Mouse (Mus musculus) myocyte (in vitro differentiated cells): ENCODE results near the gene Gimap9. TPM values are rescaled to one million over a fixed set of nuclear protein-coding genes. Genes with fewer than 3 reads are reported as not detected.

Source experiments
- H3K27me3 ChIP-seq: one replicate; pipeline ENCODE4 v1.6.1; 2011; ENCODE audit not compliant: control insufficient read depth, insufficient read depth, insufficient read length
- H3K36me3 ChIP-seq: one replicate; pipeline ENCODE4 v1.6.1; 2011; ENCODE audit not compliant: control insufficient read depth, insufficient read depth
- H3K4me2 ChIP-seq: one replicate; pipeline ENCODE4 v1.6.1; 2011; ENCODE audit warnings: low read depth, control low read depth
- H3K4me3 ChIP-seq: one replicate; pipeline ENCODE4 v1.5.1; 2011; ENCODE audit warnings: mild to moderate bottlenecking, control low read depth, moderate library complexity
- H3K79me2 ChIP-seq: one replicate; pipeline ENCODE4 v1.6.1; 2011; ENCODE audit not compliant: control insufficient read depth, insufficient read depth
- H3ac ChIP-seq: one replicate; pipeline ENCODE4 v1.6.1; 2011; ENCODE audit not compliant: control insufficient read depth, insufficient read length
- CEBPB ChIP-seq: IDR thresholded peaks from 2 replicates; pipeline ENCODE4 v1.6.1; 2011; ENCODE audit warnings: mild to moderate bottlenecking, moderate library complexity; ENCODE audit not compliant: poor library complexity, insufficient read depth, severe bottlenecking
- E2F4 ChIP-seq: IDR thresholded peaks from one replicate; pipeline ENCODE4 v1.6.1; 2011; ENCODE audit warnings: mild to moderate bottlenecking, control low read depth, moderate library complexity; ENCODE audit not compliant: insufficient read depth
- MAX ChIP-seq: IDR thresholded peaks from one replicate; pipeline ENCODE4 v1.6.1; 2011; ENCODE audit warnings: low read depth, mild to moderate bottlenecking, control low read depth
- MYOD1 ChIP-seq, 3 experiments: IDR thresholded peaks; one replicate each; pipeline ENCODE4 v1.6.1; 2011; ENCODE audit warnings: control low read depth in 2 of 3, low read depth in 2 of 3, mild to moderate bottlenecking in 2 of 3, moderate library complexity in 1 of 3; ENCODE audit not compliant: insufficient read length in 2 of 3, control insufficient read depth in 1 of 3
- MYOG ChIP-seq, 3 experiments: IDR thresholded peaks; one replicate each; pipeline ENCODE4 v1.6.1; 2011; ENCODE audit warnings: control low read depth in 2 of 3, low read depth in 2 of 3, mild to moderate bottlenecking in 2 of 3; ENCODE audit not compliant: insufficient read length in 2 of 3, control insufficient read depth in 1 of 3, insufficient read depth in 1 of 3
- POLR2A ChIP-seq: IDR thresholded peaks from one replicate; pipeline ENCODE4 v1.6.1; 2011; ENCODE audit warnings: low read depth, mild to moderate bottlenecking, control low read depth, moderate library complexity; ENCODE audit not compliant: insufficient read length
- POLR2AphosphoS2 ChIP-seq: IDR thresholded peaks from one replicate; pipeline ENCODE4 v1.6.1; 2011; ENCODE audit warnings: low read depth, control low read depth; ENCODE audit not compliant: insufficient read length
- REST ChIP-seq: IDR thresholded peaks from one replicate; pipeline ENCODE4 v1.6.1; 2011; ENCODE audit warnings: mild to moderate bottlenecking, control low read depth, moderate library complexity; ENCODE audit not compliant: insufficient read depth, insufficient read length
- SRF ChIP-seq: IDR thresholded peaks from one replicate; pipeline ENCODE4 v1.6.1; 2011; ENCODE audit warnings: low read depth; ENCODE audit not compliant: control insufficient read depth, insufficient read length
- TCF12 ChIP-seq: IDR thresholded peaks from one replicate; pipeline ENCODE4 v1.6.1; 2011; ENCODE audit warnings: mild to moderate bottlenecking, control low read depth; ENCODE audit not compliant: poor library complexity, insufficient read depth, severe bottlenecking
- TCF3 ChIP-seq: IDR thresholded peaks from one replicate; pipeline ENCODE4 v1.6.1; 2011; ENCODE audit warnings: low read depth, control low read depth; ENCODE audit not compliant: insufficient read length
- USF1 ChIP-seq: IDR thresholded peaks from one replicate; pipeline ENCODE4 v1.6.1; 2011; ENCODE audit warnings: low read depth, mild to moderate bottlenecking, control low read depth, moderate library complexity
- polyA plus RNA-seq: library from polyadenylated mRNA; unstranded; fragments of >200 nt; fragmentation: generic; extraction: Trizol; gene quantifications from one replicate; pipeline ENCODE4 v1.2.1, GENCODE M21; 2012; ENCODE audit warnings: missing spikeins

The Gimap9 gene
- polyA plus RNA-seq, 1 experiment = 0.42 TPM

- no peak overlapping the region for H3K4me2 ChIP-seq
- TF ChIP-seq REST = no peak
- no peak for TF ChIP-seq MAX
- no peak for TF ChIP-seq POLR2A
- no peaks in the 10 kb centered on the region for H3K36me3 ChIP-seq
- no peaks in the 10 kb centered on the region for H3K27me3 ChIP-seq
- no peak overlapping the region for H3K4me3 ChIP-seq
- no peak overlapping the region for H3ac ChIP-seq
- no peaks in the 10 kb centered on the region for H3K79me2 ChIP-seq
Observed at GRCm38 (mm10) chr6:48676860-48677415, 1.0 kb downstream of the Gimap9 start.

GRCm38 (mm10) chr6:48677492-48678345 lies 1.8 kb downstream of the Gimap9 start:
- H3K79me2 ChIP-seq = no peaks in the 10 kb centered on the region
- H3K4me2 ChIP-seq = no peak overlapping the region
- no peak for TF ChIP-seq POLR2AphosphoS2
- TF ChIP-seq E2F4 = no peak
- no peak for TF ChIP-seq USF1
- TF ChIP-seq TCF12 = no peak
- TF ChIP-seq POLR2A = no peak
- TF ChIP-seq REST = no peak
- no peak for TF ChIP-seq MYOD1 (IDR thresholded peaks at IDR 0.05; ENCODE audit: control insufficient read depth in 1 of 3, insufficient read length in 2 of 3, low read depth in 2 of 3)
- no peak for TF ChIP-seq SRF
- TF ChIP-seq TCF3 = no peak
- TF ChIP-seq MYOG (IDR thresholded peaks at IDR 0.05; ENCODE audit: control insufficient read depth in 1 of 3, insufficient read depth in 1 of 3, insufficient read length in 2 of 3, low read depth in 2 of 3) = no peak
- no peaks in the 10 kb centered on the region for H3K27me3 ChIP-seq
- H3ac ChIP-seq = no peak overlapping the region
- H3K36me3 ChIP-seq = no peaks in the 10 kb centered on the region
- no peak overlapping the region for H3K4me3 ChIP-seq

- Histone ChIP-seq H3K36me3 (no peaks in the 10 kb centered on the region), H3K27me3 (no peaks in the 10 kb centered on the region), H3K4me3 (no peak overlapping the region), H3K4me2 (no peak overlapping the region), H3K79me2 (no peaks in the 10 kb centered on the region), H3ac (no peak overlapping the region)
- no peak for TF ChIP-seq USF1
- TF ChIP-seq REST = no peak
- TF ChIP-seq TCF3 = no peak
- no peak for TF ChIP-seq MYOG (IDR thresholded peaks at IDR 0.05; ENCODE audit: control insufficient read depth in 1 of 3, insufficient read depth in 1 of 3, insufficient read length in 2 of 3, low read depth in 2 of 3)
- no peak for TF ChIP-seq POLR2A
- no peak for TF ChIP-seq CEBPB
- no peak for TF ChIP-seq POLR2AphosphoS2
- TF ChIP-seq SRF = no peak
- no peak for TF ChIP-seq E2F4
- no peak for TF ChIP-seq MYOD1 (IDR thresholded peaks at IDR 0.05; ENCODE audit: control insufficient read depth in 1 of 3, insufficient read length in 2 of 3, low read depth in 2 of 3)
Observed at GRCm38 (mm10) chr6:48678391-48678790, 2.5 kb downstream of the Gimap9 start.

- H3K36me3 ChIP-seq = no peaks in the 10 kb centered on the region
- no peak overlapping the region for H3ac ChIP-seq
- H3K4me2 ChIP-seq = no peak overlapping the region
- no peaks in the 10 kb centered on the region for H3K79me2 ChIP-seq
- TF ChIP-seq SRF (no peak), POLR2A (no peak), E2F4 (no peak), USF1 (no peak), POLR2AphosphoS2 (no peak), MAX (no peak), TCF12 (no peak), REST (no peak), MYOD1 (IDR thresholded peaks at IDR 0.05; ENCODE audit: control insufficient read depth in 1 of 3, insufficient read length in 2 of 3, low read depth in 2 of 3) (no peak), MYOG (IDR thresholded peaks at IDR 0.05; ENCODE audit: control insufficient read depth in 1 of 3, insufficient read depth in 1 of 3, insufficient read length in 2 of 3, low read depth in 2 of 3) (no peak), CEBPB (no peak), TCF3 (no peak)
- H3K4me3 ChIP-seq = no peak overlapping the region
- H3K27me3 ChIP-seq = no peaks in the 10 kb centered on the region
Observed at GRCm38 (mm10) chr6:48679701-48680100, 3.8 kb downstream of the Gimap9 start.

GRCm38 (mm10) chr6:48680421-48680820 lies 4.5 kb downstream of the Gimap9 start:
- Histone ChIP-seq H3K4me2 (no peak overlapping the region), H3ac (no peak overlapping the region), H3K36me3 (no peaks in the 10 kb centered on the region), H3K27me3 (no peaks in the 10 kb centered on the region), H3K4me3 (no peak overlapping the region), H3K79me2 (no peaks in the 10 kb centered on the region)
- TF ChIP-seq TCF3 = no peak
- no peak for TF ChIP-seq MYOD1 (IDR thresholded peaks at IDR 0.05; ENCODE audit: control insufficient read depth in 1 of 3, insufficient read length in 2 of 3, low read depth in 2 of 3)
- TF ChIP-seq USF1 = no peak
- TF ChIP-seq SRF = no peak
- TF ChIP-seq E2F4 = no peak
- no peak for TF ChIP-seq TCF12
- TF ChIP-seq REST = no peak
- no peak for TF ChIP-seq MYOG (IDR thresholded peaks at IDR 0.05; ENCODE audit: control insufficient read depth in 1 of 3, insufficient read depth in 1 of 3, insufficient read length in 2 of 3, low read depth in 2 of 3)
- TF ChIP-seq POLR2AphosphoS2 = no peak
- TF ChIP-seq POLR2A = no peak
- TF ChIP-seq CEBPB = no peak
- no peak for TF ChIP-seq MAX
